Mouse (Mus musculus) spleen, postnatal 4 days (tissue): ENCODE results near the gene Dcn.

Experiments
- DNase-seq, 2 experiments: peaks; one replicate each; pipeline ENCODE4 v3.0.0; 2022; ENCODE audit warnings: low spot score in 2 of 2

Gene Dcn

DNA sequence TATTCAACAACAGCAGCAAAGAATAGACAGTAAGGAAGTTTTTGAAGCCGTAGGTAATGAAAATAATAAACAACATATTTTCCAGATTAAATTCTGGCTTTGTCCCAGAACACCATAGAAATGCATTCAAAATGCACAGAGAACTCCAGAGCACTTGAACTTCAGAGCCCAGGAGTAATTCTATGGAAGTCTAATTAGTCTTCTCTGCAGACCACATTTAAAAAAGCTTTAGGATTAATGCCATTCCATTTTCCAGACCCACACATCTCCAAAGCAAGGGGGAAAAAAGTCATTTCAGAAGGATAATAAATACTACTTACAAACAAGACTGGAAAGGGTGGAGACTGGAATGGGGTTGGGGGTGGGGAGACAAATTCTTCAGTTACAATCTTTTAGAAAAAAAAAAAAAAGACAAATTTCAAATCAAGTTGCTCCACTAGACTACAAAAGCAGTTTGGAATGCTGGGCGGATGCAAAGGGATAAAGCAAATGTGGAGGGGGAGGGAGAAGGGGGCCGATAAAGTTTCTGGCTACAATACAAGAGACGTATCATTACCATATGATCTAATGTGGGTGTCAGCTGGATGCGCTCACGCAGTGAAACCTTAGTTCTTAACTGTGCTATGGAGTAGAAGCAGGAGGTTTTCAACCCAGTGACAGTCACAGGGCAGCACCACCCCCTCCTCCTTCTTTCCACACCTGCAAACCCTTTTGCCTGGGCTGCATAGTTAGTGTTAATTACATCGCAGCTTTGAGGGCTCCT lies at the start of gene Dcn:
TSS of gene Dcn (plus strand) at position 606 of the 763 bp plus-strand sequence.
- no peak for DNase-seq

DNA sequence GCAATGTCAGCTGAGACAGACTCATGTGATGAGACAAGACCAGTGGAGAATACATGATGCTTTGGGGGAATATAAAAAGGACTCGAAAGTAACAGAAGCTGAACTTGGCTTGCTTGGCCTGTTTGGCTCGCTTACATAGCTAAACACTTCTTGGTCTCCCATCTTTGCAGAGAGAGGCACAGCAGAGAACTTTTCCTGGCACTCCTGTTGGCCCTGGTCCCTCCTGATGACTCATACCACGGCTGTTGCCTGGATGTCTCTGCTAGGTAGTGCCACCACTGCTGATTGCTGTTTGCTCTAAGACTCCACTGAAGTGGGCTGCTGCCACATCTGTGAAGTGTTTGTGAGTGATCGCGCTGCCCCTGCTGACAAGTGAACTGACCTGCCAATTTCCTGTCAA lies 42.7 kb upstream of the Dcn start:
- no peak for DNase-seq

DNA sequence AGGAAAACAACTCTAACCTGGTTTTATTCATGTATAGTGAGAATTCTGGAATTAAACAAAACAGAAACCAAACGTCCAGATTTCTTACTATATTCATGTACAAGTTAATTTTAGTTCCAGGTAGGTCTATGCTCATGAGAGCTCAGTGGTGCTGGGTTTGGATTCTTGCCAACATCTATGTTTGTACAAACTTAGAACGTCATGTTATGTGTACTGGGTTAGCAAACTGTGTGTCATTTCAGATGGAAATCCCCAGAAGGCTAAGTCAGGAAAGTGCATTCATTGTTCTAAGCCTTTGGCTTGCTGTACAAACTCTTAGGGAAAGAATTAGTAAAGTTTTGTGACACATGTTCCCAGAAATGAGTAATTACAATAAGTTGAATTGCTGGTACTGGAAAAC lies 37.1 kb upstream of the Dcn start:
- DNase-seq, result no peak

DNA sequence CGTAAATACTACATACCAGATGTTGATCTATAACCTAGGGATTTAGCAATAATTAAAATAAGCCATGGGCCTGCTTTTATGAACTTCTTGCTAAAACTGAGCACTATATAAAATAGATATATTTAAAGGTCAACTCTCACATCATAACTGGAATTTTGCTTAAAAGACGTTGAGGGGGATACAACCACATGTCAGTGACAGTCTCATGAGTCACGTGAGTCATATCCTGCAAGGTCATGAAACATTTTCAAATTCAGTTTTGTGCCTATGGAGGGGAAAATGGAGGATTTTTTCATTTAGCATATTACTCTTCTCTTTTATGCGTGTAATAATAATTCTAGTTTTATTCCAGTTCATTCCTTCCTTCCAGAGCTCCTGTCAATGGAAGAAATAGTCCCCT lies 32.9 kb upstream of the Dcn start:
- no peak for DNase-seq

GRCm38 (mm10) chr10:97452886-97453285 lies 26.5 kb upstream of the Dcn start:
- DNase-seq, result no peak

DNA sequence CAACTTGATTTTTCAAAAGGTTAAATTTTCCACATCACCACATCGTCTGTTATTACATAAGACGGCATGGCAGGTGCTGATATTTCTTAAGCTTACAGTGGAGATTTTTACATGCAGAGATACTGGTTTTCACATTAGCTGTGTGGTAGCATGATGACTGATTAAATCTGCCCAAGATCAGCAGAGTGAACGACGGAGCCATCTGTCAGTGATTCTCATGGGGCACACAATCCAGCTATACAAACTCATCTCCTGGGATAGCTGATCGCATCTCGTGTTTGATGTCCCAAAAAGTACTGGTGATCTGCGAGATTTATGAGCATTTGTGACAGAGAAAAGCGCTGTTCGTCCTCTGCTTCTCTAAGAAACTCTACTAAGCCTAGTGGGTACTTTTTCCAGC lies 25.9 kb upstream of the Dcn start:
- DNase-seq, result no peak

- no peak for DNase-seq
These were observed 22.4 kb upstream of the Dcn start for GRCm38 (mm10) chr10:97456993-97457392.

DNA sequence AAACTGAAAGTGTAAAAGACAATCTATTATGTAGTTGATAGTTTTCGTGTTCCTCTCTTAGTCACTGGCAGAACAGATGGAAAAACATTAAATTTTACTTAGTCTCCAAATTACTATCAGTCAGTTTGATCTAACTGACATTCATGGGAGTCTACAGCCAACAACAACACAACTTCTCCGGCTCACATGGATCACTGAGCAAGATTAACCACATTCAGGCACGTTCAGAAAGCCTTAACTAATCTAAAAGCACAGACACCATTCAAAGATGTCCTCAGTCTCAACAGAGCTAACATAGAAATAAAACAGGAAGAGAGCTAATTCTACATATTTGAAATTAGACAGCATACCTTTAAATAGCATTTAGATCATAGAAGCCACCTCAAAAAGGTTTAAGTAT lies 12.6 kb upstream of the Dcn start:
- DNase-seq, result no peak

DNA sequence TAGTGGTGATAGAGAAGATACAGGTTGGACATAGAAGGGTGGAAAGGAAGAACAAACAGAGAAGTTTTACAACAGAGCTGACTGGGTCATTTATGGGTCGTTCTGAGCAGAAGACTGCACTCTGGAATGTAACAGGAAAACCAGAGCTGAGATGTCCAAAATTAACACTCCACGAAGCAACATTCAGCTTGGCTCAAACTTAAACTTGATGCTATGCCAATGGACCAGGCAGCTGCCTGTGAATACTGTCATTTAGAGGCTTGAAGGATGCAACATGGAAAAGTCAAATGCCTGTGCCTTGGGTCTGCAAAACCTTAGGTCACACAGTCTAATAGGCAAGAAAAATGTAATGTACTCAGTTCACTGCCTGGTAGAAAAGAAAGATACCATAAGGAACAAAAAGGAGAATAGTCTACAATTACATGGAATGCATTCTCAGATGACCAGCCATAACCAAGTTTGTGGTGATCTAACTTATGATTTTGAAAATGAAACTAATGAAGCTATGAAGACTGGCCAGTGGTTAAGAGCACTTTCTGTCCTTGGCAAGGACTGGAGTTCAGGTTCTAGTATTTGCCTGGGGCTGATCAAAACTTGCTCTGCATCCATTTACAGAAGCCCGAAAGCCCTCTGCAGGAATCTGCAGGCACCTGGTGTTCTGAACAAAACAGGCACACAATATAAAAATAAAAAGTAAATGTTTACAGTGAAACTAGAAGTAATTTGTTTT lies 9.8 kb upstream of the Dcn start:
- no peak for DNase-seq

DNA sequence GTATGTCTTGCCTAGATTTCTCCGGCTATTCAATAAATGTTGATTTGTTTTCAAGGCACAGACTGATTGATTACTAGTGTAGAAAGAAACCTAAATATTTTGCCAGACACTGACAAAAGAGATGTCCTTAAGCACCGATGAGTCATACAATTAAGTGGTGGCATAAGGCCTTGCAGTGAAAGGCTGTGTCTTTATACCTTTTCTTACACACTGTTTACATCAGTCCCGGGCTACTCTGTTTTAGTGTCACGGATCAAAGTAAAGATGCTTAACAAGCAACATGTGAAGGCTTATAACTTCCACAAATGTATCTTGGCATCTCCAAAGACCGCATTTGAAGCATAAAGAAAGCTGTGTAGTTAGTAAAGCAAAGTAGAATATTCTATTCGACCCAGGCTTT lies 3.9 kb upstream of the Dcn start:
- no peak for DNase-seq

- DNase-seq, result no peak
These were observed 1.1 kb upstream of the Dcn start for GRCm38 (mm10) chr10:97478259-97478658.

GRCm38 (mm10) chr10:97482150-97482549 lies 2.7 kb downstream of the Dcn start:
- no peak for DNase-seq

DNA sequence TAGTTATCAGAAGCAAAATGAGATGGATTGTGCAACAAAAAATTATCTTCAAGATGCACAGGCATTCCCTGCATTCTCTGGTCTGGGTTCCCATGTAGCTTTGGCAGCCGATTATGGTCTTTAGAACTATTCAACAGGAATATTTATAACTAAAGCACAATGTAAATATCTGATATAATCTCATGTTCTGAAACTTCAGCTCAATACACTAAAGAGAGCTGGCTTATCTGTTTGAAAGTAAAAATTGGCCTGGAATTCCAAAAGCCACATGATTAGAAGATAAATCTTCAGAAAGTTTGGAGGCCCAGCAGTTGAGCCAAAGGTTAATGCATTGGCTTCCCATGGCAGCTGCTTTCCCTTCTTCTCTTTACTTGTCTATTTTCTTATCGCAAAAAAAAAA lies 4.6 kb downstream of the Dcn start:
- DNase-seq, result no peak

DNA sequence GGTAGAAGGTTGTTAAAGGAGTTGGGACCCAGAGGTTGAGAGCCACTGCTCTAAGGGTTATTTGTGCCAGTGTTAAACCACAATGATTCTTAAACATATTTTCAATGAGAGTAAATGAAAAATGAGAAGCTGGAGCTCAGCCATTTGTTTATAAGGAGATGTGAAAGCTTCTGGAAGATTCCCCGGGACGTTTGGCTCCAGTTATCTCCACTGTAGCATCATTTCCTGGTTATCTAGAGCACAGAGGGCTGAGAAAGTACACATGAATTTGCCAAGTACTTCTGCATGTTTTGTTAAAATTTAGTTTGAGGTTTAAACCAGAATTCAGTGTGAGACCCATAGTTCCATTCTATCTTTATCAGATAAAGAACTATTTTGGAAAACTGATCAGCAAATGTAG lies 5.7 kb downstream of the Dcn start:
- no peak for DNase-seq

DNA sequence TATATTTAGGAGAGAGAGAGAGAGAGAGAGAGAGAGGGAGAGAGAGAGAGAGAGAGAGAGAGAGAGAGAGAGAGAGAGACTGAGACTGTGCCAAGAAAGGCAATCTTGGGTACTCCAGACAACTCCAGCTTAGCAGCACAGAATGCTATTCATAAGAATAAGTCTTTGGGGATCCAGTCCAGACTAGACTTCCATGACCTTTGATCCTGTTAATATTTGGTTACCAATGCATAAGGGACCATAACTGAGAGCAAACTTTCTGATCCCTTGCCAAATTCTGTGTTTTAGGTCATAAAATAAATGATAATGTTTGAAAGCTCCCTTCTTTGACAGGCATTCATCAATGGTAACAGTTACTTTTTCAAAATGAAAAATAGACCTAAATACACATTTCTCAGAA lies 6.7 kb downstream of the Dcn start:
- no peak for DNase-seq

GRCm38 (mm10) chr10:97487269-97487989 lies 8.0 kb downstream of the Dcn start:
- DNase-seq, result no peak

DNA sequence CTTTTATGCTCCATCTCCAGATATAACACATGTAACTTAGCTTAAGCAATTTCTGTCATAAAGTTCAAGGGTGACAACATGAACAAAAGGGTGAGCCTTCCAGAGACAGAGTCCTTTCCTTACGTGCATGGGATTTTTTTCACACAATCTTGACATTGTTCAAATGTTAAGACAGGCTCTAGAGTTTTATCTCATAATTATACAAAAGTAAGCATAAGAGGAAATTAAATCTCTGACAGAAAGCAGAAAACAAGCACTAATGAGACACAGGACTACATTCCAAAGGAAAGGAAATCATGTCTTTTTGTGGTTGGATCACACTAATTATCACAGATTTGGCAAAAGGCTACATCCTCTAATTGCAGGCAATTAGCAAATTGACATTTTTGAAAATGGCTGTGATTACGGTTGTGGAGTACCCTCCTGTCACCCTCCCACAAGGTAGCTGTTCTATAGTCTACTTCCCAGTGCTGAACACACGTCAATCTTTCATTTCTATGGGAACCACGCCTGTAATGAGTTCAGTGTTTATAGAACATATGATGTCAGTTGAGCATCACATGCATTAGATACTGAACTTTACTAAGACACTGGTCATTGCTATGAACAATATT lies 13.1 kb downstream of the Dcn start:
- DNase-seq, result no peak

DNA sequence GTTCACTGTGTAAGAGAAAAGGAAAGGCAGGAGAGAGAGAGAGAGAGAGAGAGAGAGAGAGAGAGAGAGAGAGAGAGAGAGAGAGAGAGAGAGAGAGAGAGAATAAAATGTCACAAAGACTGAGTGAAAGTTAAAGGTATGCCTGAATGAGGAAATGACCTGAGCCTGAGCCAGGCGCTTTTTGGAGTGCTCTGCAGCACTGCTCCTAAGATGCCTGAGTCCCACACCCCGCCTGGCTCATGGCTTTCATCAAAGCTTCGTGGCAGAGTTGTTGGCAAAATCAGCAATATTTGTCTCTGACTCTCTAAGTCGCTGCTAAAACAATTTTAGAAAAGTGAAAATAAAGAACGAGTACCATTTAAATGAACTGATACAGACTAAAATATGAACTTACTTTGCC lies 18.2 kb downstream of the Dcn start:
- DNase-seq, result no peak

- no peak for DNase-seq
These were observed 44.0 kb downstream of the Dcn start for GRCm38 (mm10) chr10:97523366-97523765.

- no peak for DNase-seq
These were observed 56.3 kb downstream of the Dcn start for GRCm38 (mm10) chr10:97535697-97536096.

GRCm38 (mm10) chr10:97536921-97537320 lies 57.5 kb downstream of the Dcn start:
- no peak for DNase-seq

- DNase-seq, result no peak
These were observed 58.8 kb downstream of the Dcn start for GRCm38 (mm10) chr10:97538202-97538601.
